Mouse (Mus musculus): ENCODE measurements at regions not wholly inside any gene's neighbourhood (a gene's known extent, or its start where the extent isn't known, plus 50 kb on each side); places are given as distances from the start of the nearest gene placed in this dataset.

DNA sequence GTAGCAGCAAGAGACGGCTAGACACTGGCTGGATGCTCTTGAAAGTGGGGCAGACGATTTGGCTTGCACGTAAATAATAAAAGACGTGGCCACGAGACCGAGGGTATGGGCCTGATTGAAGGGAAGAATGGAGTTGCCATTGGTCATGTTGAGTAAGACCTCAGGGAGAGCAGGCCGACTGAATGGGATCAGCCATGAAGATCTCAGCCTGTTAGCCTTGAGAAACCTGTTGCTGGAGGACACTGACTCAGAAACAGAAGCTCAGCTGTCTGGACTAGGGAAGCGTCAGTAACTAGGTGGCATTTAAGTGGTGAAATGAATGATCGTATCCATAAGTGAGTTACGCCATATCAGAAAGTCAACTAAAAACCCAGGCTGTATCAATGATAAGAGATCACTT is 126.3 kb upstream of the Sox4 start:
- ATAC-seq (ENCODE audit: insufficient number of reproducible peaks, low FRiP score): no peak
- no peaks in the 10 kb centered on the region for H3K36me3 ChIP-seq
- H3K4me2 ChIP-seq: no peak overlapping the region
- no peaks in the 10 kb centered on the region for H3K9me3 ChIP-seq (replicated peaks)
- no peak overlapping the region for H3K27ac ChIP-seq (ENCODE audit: poor library complexity, severe bottlenecking)
- 90% methylated on average over 10 of the region's 10 CpGs for WGBS
- no peaks in the 10 kb centered on the region for H3K27me3 ChIP-seq (replicated peaks)
- no peak overlapping the region for H3K4me3 ChIP-seq
- no peak overlapping the region for H3K9ac ChIP-seq
- H3K4me1 ChIP-seq (replicated peaks): peaks cover 8% of the 10 kb centered on the region

DNA sequence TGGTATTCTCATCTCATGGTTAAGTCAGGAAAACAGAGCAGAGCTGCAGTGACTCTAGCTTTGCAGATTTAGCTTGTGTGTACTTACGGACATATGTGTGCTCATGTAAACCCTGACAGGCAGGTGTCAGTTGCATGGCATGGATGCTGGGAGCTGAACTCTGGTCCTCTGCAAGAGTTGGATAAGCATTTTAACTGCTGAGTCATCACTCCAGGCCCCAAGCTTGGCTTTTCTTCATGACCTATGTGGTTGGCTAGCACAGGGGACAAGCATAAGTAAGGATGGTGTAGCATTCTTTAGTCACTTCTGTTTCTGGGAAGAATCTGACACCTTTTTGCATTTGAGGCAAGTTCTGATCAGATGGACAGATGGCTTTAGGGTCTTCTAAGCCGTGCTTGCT is 120.1 kb upstream of the Sox4 start:
- H3K27me3 ChIP-seq (replicated peaks): no peaks in the 10 kb centered on the region
- H3K36me3 ChIP-seq: no peaks in the 10 kb centered on the region
- H3K9ac ChIP-seq: no peak overlapping the region
- no peak overlapping the region for H3K27ac ChIP-seq (ENCODE audit: poor library complexity, severe bottlenecking)
- H3K4me1 ChIP-seq (replicated peaks): no peaks in the 10 kb centered on the region
- 83% methylated on average over 2 of the region's 2 CpGs for WGBS
- no peak overlapping the region for H3K4me3 ChIP-seq
- no peak for ATAC-seq (ENCODE audit: insufficient number of reproducible peaks, low FRiP score)
- H3K4me2 ChIP-seq: no peak overlapping the region
- H3K9me3 ChIP-seq (replicated peaks): no peaks in the 10 kb centered on the region

DNA sequence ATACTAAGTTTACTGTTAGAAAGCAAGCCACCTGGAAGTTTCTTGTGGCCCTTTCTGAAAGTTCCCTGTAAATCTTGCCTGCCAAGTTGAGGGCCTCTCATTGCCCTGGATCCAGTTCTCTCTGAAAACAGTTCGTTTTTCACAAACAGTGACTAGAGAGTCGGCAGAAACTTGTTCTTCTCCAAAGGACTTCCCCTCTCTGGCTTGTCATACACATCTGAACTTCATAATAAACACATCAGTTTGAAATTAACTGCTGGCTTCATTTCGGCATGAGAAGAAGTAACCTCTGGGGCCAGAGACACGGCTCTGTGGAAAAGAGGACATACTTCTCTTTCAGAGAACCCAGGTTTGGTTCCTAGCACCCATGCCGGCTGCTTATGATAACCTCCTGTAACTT is 110.4 kb upstream of the Sox4 start:
- Histone ChIP-seq H3K27ac (ENCODE audit: poor library complexity, severe bottlenecking) (no peak overlapping the region), H3K4me1 (replicated peaks) (peaks cover 8% of the 10 kb centered on the region), H3K36me3 (no peaks in the 10 kb centered on the region), H3K4me2 (no peak overlapping the region), H3K4me3 (no peak overlapping the region), H3K9ac (no peak overlapping the region), H3K9me3 (replicated peaks) (peaks cover 8% of the 10 kb centered on the region; the same call in 1 of the 2 replicates), H3K27me3 (replicated peaks) (no peaks in the 10 kb centered on the region)
- 82% methylated on average over 5 of the region's 5 CpGs for WGBS
- ATAC-seq (ENCODE audit: insufficient number of reproducible peaks, low FRiP score): no peak

DNA sequence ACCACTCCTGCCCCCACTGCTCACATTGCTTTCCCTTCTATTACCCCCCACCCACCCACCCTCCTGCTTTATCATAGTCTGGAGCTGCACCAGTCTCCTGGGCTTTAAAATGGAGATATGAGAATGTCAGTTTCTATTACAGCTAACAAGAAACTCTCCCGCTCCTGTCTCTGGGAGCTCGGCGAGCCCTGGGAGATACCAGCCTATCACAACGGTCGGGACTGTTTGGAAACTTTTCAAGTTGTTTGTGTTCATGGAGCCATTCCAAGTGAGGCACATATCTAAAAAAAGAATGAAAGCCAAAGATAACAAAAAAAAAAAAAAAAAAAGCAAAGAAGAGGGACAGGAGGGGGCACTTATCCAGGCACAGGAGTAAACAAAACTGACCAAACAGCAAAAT is 105.2 kb upstream of the Sox4 start:
- no peaks in the 10 kb centered on the region for H3K27me3 ChIP-seq (replicated peaks)
- ATAC-seq (ENCODE audit: insufficient number of reproducible peaks, low FRiP score): 0 out of 2 replicates have a peak, but pooled peaks have one; percentile 76
- peak overlapping the region; percentile 88 for H3K27ac ChIP-seq (ENCODE audit: poor library complexity, severe bottlenecking)

DNA sequence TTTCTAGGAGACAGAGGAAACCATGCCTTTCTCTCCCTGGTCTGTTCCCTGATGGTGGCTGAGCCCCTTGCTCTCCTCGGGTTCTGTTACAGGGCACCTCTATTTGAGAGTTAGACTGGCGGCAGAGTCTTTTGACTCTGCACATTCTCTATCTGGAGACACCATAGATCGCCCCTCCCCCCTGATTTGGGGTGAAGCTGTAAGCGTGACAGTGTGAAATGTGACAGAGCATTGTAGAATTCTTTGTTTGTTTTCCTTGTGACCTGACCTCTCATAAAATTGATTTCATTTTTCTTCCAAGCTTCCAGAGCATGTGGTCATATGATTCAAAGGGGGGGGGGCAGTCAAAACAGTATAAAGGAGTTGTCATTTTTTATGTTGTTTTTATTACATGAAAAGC is 96.2 kb upstream of the Sox4 start:
- Histone ChIP-seq H3K27ac (ENCODE audit: poor library complexity, severe bottlenecking) (peak overlapping the region; percentile 66; the same call in 1 of the 2 replicates), H3K36me3 (no peaks in the 10 kb centered on the region), H3K27me3 (replicated peaks) (no peaks in the 10 kb centered on the region), H3K4me2 (no peak overlapping the region), H3K9ac (no peak overlapping the region), H3K4me3 (no peak overlapping the region), H3K4me1 (replicated peaks) (peaks cover 23% of the 10 kb centered on the region), H3K9me3 (replicated peaks) (no peaks in the 10 kb centered on the region)
- no peak for ATAC-seq (ENCODE audit: insufficient number of reproducible peaks, low FRiP score)
- 33% methylated on average over 4 of the region's 4 CpGs for WGBS

More for the DNA sequence above, 105.2 kb upstream of the Sox4 start:
- Histone ChIP-seq H3K4me3 (no peak overlapping the region), H3K4me1 (replicated peaks) (peaks cover 19% of the 10 kb centered on the region), H3K9me3 (replicated peaks) (peaks cover 8% of the 10 kb centered on the region; the same call in 1 of the 2 replicates), H3K9ac (no peak overlapping the region), H3K36me3 (no peaks in the 10 kb centered on the region), H3K4me2 (peak overlapping the region; percentile 16)
- 4% methylated on average over 5 of the region's 5 CpGs for WGBS

DNA sequence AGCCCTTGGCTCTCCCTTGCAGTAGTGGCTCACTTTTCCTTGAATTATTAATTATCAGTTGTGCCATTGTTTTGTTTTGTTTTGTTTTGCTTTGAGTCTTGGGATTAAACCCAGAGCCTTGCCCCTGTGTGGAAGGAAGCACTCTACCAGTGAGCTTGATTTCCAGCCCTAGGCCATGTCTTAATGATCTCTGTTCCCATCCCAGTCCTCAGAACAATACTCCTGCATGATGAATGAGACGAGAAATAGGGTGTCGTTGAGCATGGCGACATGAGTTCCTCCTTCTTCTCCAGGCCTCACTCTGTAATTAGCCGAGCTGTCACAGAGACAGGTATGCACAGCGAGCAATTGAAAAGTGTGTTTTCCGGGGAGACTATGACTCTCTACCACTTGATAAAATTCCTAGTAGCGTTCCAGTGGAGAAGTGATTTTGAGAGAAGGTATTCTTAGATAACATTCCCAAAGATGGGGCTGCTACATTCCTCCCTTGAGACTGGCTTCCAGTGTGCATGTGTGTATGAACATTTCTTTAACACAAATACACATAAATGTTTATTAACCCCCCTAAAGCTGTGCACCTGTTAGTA is 95.6 kb upstream of the Sox4 start:
- 24% methylated on average over 7 of the region's 7 CpGs for WGBS
- Histone ChIP-seq H3K4me3 (no peak overlapping the region), H3K4me2 (peak overlapping the region; percentile 8; the same call in 1 of the 2 replicates), H3K36me3 (no peaks in the 10 kb centered on the region), H3K27ac (ENCODE audit: poor library complexity, severe bottlenecking) (peak overlapping the region; percentile 83), H3K9ac (no peak overlapping the region), H3K4me1 (replicated peaks) (peaks cover 29% of the 10 kb centered on the region), H3K9me3 (replicated peaks) (no peaks in the 10 kb centered on the region), H3K27me3 (replicated peaks) (no peaks in the 10 kb centered on the region)
- no peak for ATAC-seq (ENCODE audit: insufficient number of reproducible peaks, low FRiP score)

DNA sequence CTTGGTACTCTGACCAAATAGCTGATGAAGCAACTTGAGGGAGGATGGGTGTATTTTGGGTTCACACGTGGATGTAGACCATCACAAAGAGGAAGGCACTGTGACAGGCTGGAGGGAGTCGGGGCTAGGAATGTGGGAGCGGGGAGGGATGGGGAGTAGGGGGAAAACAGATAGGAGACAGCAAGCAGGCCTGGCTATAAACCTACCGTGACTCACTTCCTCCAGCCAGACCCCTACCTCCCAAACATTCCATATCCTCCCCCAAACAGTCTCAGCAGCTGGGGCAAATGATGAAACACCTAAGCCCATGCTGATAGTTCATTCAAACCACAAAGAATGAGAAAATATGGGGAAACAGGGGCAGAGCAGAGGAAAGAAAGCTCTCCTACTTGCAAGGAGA is 91.1 kb upstream of the Sox4 start:
- ATAC-seq (ENCODE audit: insufficient number of reproducible peaks, low FRiP score): 0 out of 2 replicates have a peak, but pooled peaks have one; percentile 42
- Histone ChIP-seq H3K4me3 (no peak overlapping the region), H3K9ac (no peak overlapping the region), H3K4me1 (replicated peaks) (peaks cover 33% of the 10 kb centered on the region), H3K27ac (ENCODE audit: poor library complexity, severe bottlenecking) (peak overlapping the region; percentile 22; the same call in 1 of the 2 replicates), H3K4me2 (no peak overlapping the region), H3K36me3 (no peaks in the 10 kb centered on the region), H3K9me3 (replicated peaks) (no peaks in the 10 kb centered on the region), H3K27me3 (replicated peaks) (no peaks in the 10 kb centered on the region)
- WGBS: 24% methylated on average over 4 of the region's 4 CpGs

DNA sequence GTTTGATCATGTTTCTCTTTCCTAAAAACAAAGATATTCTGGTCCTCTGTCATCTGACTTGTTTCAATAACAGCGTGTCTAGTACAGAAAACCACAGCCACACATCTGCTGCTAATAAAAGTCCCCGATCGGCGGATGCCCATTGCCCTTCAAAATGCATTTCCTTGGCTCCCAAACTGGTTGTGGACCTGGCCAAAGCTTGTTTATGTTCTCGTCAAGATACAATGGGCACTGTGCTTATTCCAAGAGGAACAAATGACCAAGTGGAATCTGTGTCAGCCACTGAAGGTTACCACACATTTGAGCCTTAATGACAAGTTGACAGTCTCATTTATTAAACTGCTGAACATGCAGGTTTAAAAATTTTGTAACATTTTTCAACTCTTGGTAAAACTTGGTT is 86.8 kb upstream of the Sox4 start:
- H3K4me2 ChIP-seq: no peak overlapping the region
- ATAC-seq (ENCODE audit: insufficient number of reproducible peaks, low FRiP score): no peak
- H3K4me3 ChIP-seq: no peak overlapping the region
- WGBS: 86% methylated on average over 5 of the region's 5 CpGs
- no peaks in the 10 kb centered on the region for H3K36me3 ChIP-seq
- no peaks in the 10 kb centered on the region for H3K9me3 ChIP-seq (replicated peaks)
- H3K4me1 ChIP-seq (replicated peaks): peaks cover 15% of the 10 kb centered on the region
- no peak overlapping the region for H3K27ac ChIP-seq (ENCODE audit: poor library complexity, severe bottlenecking)
- no peaks in the 10 kb centered on the region for H3K27me3 ChIP-seq (replicated peaks)
- no peak overlapping the region for H3K9ac ChIP-seq

DNA sequence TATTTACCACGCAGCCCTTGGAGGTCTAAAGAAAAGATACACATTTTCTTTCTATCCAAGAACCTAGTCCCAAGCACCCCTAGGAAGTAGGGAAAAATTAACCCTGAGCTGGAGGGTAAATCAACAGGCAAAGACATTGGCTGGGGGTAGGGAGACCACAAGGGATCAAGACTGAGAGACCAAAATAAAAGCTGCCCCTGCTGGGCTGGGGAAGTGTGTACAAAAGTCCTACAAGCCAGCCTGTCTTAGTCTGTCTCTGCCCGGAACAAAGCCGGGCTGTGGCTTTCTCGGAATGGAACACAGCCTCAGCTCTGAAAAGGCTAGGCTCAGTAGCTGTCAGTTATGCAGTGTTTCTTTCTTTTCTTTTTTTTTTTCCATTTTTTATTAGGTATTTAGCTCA is 81.4 kb upstream of the Sox4 start:
- no peak overlapping the region for H3K27ac ChIP-seq (ENCODE audit: poor library complexity, severe bottlenecking)
- no peak for ATAC-seq (ENCODE audit: insufficient number of reproducible peaks, low FRiP score)

DNA sequence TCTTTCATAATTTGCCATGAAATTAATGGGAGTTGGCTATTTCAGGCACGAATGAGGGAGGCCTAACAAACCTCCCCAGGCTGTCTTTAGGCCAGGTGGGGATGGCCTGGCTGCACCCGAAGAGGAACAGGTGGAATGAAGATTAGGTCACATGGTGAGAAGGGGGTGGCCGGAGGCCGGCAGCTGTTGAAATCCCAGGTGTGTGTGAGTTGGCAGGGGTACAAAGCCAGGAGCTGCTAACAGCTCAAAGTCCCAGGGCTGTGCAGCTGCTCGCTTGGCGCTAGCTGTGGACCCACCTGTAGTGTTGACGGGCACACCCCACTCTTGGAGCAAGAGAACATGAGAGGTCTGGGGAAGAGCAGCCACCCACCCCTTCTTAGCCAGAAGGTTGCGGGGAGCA is 80.9 kb upstream of the Sox4 start:
- no peak for ATAC-seq (ENCODE audit: insufficient number of reproducible peaks, low FRiP score)
- 63% methylated on average over 8 of the region's 8 CpGs for WGBS
- H3K9ac ChIP-seq: no peak overlapping the region

More for the DNA sequence above, 81.4 kb upstream of the Sox4 start:
- Histone ChIP-seq H3K4me2 (no peak overlapping the region), H3K9ac (no peak overlapping the region), H3K9me3 (replicated peaks) (no peaks in the 10 kb centered on the region), H3K27me3 (replicated peaks) (no peaks in the 10 kb centered on the region), H3K36me3 (no peaks in the 10 kb centered on the region), H3K4me1 (replicated peaks) (0 out of 2 replicates have a peak, but pooled peaks cover 6% of the 10 kb centered on the region), H3K4me3 (no peak overlapping the region)
- 73% methylated on average over 4 of the region's 4 CpGs for WGBS

DNA sequence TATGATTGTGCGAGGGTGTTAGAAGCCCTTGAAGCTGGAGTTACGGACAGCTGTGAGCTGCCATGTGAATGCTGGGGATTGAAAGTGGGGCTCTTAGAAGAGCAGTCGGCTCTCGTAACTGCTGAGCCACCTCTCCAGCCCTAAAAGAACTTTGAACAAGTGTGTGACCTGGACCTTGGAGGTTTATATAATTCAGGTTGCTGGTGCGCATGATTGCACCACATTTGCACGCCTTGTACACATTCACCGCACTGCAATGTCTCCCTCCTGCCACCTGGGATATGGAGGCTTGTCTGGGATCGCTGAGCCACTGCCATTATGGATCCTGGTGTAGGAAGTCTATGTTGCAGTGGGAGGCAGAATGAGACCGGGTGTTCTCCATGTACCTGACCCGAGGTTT is 73.6 kb upstream of the Sox4 start:
- no peaks in the 10 kb centered on the region for H3K36me3 ChIP-seq
- no peak for ATAC-seq (ENCODE audit: insufficient number of reproducible peaks, low FRiP score)
- no peaks in the 10 kb centered on the region for H3K27me3 ChIP-seq (replicated peaks)
- no peak overlapping the region for H3K4me3 ChIP-seq
- no peak overlapping the region for H3K4me2 ChIP-seq
- no peak overlapping the region for H3K27ac ChIP-seq (ENCODE audit: poor library complexity, severe bottlenecking)
- H3K9ac ChIP-seq: no peak overlapping the region
- WGBS: 91% methylated on average over 10 of the region's 10 CpGs
- no peaks in the 10 kb centered on the region for H3K4me1 ChIP-seq (replicated peaks)
- no peaks in the 10 kb centered on the region; the same call in 1 of the 2 replicates for H3K9me3 ChIP-seq (replicated peaks)

More for the DNA sequence above, 80.9 kb upstream of the Sox4 start:
- 0 out of 2 replicates have a peak, but pooled peaks cover 6% of the 10 kb centered on the region for H3K4me1 ChIP-seq (replicated peaks)
- H3K27me3 ChIP-seq (replicated peaks): no peaks in the 10 kb centered on the region
- no peaks in the 10 kb centered on the region for H3K36me3 ChIP-seq
- H3K9me3 ChIP-seq (replicated peaks): no peaks in the 10 kb centered on the region
- H3K27ac ChIP-seq (ENCODE audit: poor library complexity, severe bottlenecking): no peak overlapping the region
- H3K4me2 ChIP-seq: no peak overlapping the region
- H3K4me3 ChIP-seq: no peak overlapping the region

DNA sequence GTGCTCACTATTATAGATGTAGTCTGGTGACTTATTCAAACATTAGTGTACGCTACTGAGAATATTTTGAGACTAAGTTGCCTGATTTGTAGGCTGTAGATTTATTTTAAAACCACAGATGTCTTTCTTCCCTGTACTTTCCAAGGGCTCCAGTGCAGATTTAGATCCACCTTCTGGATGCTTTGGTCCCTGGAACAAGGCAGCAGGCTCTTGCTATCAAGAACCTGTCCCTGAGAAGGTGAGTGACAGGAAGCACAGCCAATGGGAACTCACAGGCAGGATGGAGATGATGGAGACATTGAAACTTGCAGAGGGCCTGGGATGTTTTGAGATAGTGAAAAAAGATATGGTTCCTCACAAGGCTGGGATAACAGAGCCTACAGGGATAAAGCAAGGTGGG is 70.0 kb upstream of the Sox4 start:
- Histone ChIP-seq H3K36me3 (no peaks in the 10 kb centered on the region), H3K27ac (ENCODE audit: poor library complexity, severe bottlenecking) (no peak overlapping the region), H3K4me3 (no peak overlapping the region), H3K4me1 (replicated peaks) (no peaks in the 10 kb centered on the region), H3K9ac (no peak overlapping the region), H3K9me3 (replicated peaks) (no peaks in the 10 kb centered on the region; the same call in 1 of the 2 replicates), H3K4me2 (no peak overlapping the region), H3K27me3 (replicated peaks) (no peaks in the 10 kb centered on the region)
- 92% methylated on average over 1 of the region's 1 CpGs for WGBS
- ATAC-seq (ENCODE audit: insufficient number of reproducible peaks, low FRiP score): no peak

Measured in heart, embryonic 12.5 days (tissue).